Mouse (Mus musculus) G1E-ER4 (cell line): ENCODE results near the gene Ttc19. TPM values are rescaled to one million over a fixed set of nuclear protein-coding genes. Genes with fewer than 3 reads are reported as not detected.

Experiments used
- GATA1 ChIP-seq: IDR thresholded peaks from one replicate; pipeline ENCODE4 v1.8.0; 2012; ENCODE audit warnings: low read length, inconsistent platforms
- polyA plus RNA-seq: library from polyadenylated mRNA; stranded (reverse); fragments of >175 nt; gene quantifications from 2 replicates; pipeline ENCODE4 v1.2.3, GENCODE M21; 2012

Gene Ttc19
- polyA plus RNA-seq, 1 experiment: 5.2 TPM

DNA sequence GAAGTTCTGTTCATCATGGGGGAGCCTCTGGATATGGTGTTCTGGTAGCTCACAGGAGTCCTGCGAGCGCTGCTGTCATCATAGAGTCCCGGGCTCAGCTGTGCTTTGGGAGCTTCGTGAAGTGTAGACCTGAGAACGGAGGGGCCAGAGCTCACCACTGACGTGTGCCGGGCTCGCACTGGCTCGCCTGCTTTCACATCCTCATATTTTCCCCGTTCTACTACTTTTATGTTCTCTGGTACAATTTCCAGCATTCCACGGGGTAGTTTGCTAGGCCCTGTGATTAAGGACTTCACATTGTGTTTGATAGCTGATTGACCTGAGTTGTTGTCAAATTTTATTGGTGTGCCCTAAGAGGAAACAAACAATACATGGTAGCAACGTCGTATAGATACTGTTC is 61.7 kb downstream of the Ttc19 start:
- TF ChIP-seq GATA1: no peak

DNA sequence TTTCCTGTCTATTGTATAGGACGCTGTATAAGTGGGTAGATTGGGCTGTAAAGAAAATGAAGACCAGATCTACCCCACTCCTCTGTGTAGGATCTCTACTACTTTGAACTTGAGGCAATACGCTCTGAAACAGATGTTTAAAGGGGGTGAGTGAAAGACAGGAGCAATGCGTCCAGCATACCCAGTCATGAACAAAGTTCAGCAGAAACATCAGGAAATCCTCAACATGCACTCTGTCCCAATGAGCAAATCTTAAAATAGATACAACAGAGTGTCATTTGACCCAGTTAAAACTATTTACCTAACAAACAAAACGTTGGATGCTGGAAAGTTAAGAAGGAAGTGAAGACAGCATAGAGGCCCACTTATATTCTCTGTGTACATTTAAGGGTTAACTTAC is 70.7 kb downstream of the Ttc19 start:
- no peak for TF ChIP-seq GATA1

DNA sequence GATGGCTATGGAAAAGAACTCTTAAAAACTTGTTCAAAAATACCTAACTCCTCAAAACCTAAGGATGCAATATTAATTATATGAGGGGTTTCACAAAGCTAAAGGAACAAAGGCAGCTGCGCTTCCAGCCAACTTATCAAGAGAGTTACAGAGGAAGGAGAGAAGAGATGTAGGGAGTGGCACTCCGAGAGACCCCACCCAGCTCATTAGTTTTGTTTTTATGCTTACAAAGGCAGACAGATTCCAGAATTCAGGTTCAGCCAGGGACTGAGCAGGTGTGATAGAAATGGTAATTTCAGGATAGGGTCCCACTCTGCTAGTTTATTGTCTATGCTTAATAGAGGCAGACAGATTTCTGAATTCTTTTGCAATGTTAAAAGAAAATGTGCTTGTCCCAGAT is 73.9 kb downstream of the Ttc19 start:
- TF ChIP-seq GATA1: no peak

DNA sequence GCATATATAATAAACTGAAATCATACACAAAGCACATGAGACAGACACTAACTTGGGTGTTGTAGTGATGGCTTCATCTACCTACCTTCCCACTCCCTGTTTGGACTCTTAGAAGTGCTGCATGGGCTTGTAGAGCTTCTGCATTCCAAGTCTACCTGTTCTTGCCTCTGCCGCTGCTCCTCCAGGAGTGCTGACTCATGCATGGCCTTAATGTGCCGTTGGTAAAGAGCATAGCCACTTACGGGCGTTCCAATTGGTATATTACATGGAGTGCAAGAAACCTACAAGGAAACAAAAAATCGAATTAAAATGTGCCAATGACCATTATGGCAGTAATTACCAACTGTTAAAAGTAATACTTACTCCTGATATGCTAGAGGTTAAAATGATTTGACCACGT is 85.6 kb downstream of the Ttc19 start:
- no peak for TF ChIP-seq GATA1

DNA sequence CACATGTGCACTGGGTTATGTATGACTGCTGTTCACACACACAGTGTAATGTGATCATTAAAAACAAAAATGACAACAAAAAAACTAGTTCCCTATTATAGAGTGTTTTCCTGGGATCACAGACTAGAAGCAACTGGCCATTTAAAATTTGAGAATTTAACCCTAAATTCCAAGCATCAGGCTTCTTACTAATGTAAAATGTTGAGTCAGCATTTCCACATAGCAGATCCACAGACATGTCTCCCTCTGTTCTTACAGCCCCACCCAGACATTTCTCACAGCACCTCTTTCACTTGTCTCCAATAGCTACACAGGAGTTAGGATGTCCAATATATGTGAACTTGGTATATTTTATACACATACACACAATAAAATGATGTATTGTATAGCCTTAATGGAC is 88.7 kb downstream of the Ttc19 start:
- TF ChIP-seq GATA1: no peak

DNA sequence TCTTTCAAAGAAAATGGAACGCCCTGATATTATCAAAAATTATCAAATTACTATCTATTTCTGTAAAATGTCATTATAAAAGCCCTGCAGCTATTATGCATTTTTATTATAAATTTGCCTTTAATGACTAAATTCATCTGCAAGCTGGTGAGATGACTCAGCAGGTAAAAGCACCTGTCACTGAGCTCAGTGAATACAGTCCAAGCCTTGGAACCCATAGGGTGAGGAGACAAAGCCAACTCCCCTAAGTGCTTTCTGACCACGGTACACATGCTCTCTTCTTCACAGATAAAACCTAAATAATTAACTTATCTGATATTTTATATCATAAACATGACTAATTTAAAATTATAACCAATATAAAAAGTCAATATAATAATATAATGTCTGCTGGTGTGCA is 90.5 kb downstream of the Ttc19 start:
- TF ChIP-seq GATA1: no peak

Other genes with a start within 250 kb of the Ttc19 start
- gene Adora2b, start 32.5 kb upstream of the Ttc19 start, polyA plus RNA-seq: 0.06 TPM in 1 of 2 replicates, not detected in the other
- gene Zswim7, start 98 bp upstream of the Ttc19 start, polyA plus RNA-seq: 4.5 and 10.0 TPM in 2 replicates
- gene Pigl, start 177.0 kb downstream of the Ttc19 start, polyA plus RNA-seq: 3.8 and 4.6 TPM in 2 replicates
- 90.4 and 120 TPM in 2 replicates for gene Ncor1, start 177.1 kb downstream of the Ttc19 start, polyA plus RNA-seq